Mouse (Mus musculus) brain, embryonic 18.5 days (tissue): ENCODE measurements around the gene Fam189a1.

Source experiments
- DNase-seq: peaks from one replicate; pipeline ENCODE4 v3.0.0-alpha.2; 2012; ENCODE audit warnings: low read depth, low spot score

The Fam189a1 gene

GRCm38 (mm10) chr7:64950771-64951099, 205.6 kb downstream of the Fam189a1 start:
- no peak for DNase-seq

- no peak for DNase-seq
These were observed 206.2 kb downstream of the Fam189a1 start for GRCm38 (mm10) chr7:64949910-64950770.

- no peak for DNase-seq
These were observed 206.9 kb downstream of the Fam189a1 start for GRCm38 (mm10) chr7:64949465-64949864.

- DNase-seq = no peak
These were observed 211.7 kb downstream of the Fam189a1 start for GRCm38 (mm10) chr7:64944686-64945085.

- no peak for DNase-seq
These were observed 212.2 kb downstream of the Fam189a1 start for GRCm38 (mm10) chr7:64944175-64944574.

- no peak for DNase-seq
These were observed 219.4 kb downstream of the Fam189a1 start for GRCm38 (mm10) chr7:64936927-64937326.

- DNase-seq = no peak
These were observed 222.3 kb downstream of the Fam189a1 start for GRCm38 (mm10) chr7:64934115-64934514.

GRCm38 (mm10) chr7:64930980-64931379, 225.4 kb downstream of the Fam189a1 start:
- DNase-seq = no peak

- no peak for DNase-seq
These were observed 232.5 kb downstream of the Fam189a1 start for GRCm38 (mm10) chr7:64923918-64924317.

GRCm38 (mm10) chr7:64921189-64921588, 235.2 kb downstream of the Fam189a1 start:
- no peak for DNase-seq

- no peak for DNase-seq
These were observed 235.6 kb downstream of the Fam189a1 start for GRCm38 (mm10) chr7:64920735-64921134.

GRCm38 (mm10) chr7:64916654-64917053, 239.7 kb downstream of the Fam189a1 start:
- DNase-seq = no peak

- DNase-seq = peak; percentile 32
These were observed 241.2 kb downstream of the Fam189a1 start for GRCm38 (mm10) chr7:64915121-64915520.

GRCm38 (mm10) chr7:64911945-64912344, 244.4 kb downstream of the Fam189a1 start:
- no peak for DNase-seq

GRCm38 (mm10) chr7:64910208-64910607, 246.2 kb downstream of the Fam189a1 start:
- no peak for DNase-seq

GRCm38 (mm10) chr7:64906955-64907354, 249.4 kb downstream of the Fam189a1 start:
- no peak for DNase-seq

GRCm38 (mm10) chr7:64905506-64905905, 250.9 kb downstream of the Fam189a1 start:
- DNase-seq = no peak

GRCm38 (mm10) chr7:64900249-64900648, 256.1 kb downstream of the Fam189a1 start:
- peak; percentile 36 for DNase-seq

- DNase-seq = no peak
These were observed 259.8 kb downstream of the Fam189a1 start for GRCm38 (mm10) chr7:64896587-64896986.

- DNase-seq = no peak
These were observed 260.7 kb downstream of the Fam189a1 start for GRCm38 (mm10) chr7:64895685-64896101.

GRCm38 (mm10) chr7:64891139-64891538, 265.2 kb downstream of the Fam189a1 start:
- DNase-seq = no peak

GRCm38 (mm10) chr7:64889919-64890318, 266.5 kb downstream of the Fam189a1 start:
- DNase-seq = no peak

GRCm38 (mm10) chr7:64884187-64884862, 272.0 kb downstream of the Fam189a1 start:
- no peak for DNase-seq
